Mouse (Mus musculus) liver, adult 2 months (tissue): ENCODE results near the gene Zdhhc5. TPM values are rescaled to one million over a fixed set of nuclear protein-coding genes. Genes with fewer than 3 reads are reported as not detected.

Experiments used
- DNase-seq: peaks from one replicate; pipeline ENCODE4 v3.0.0-alpha.2; 2011; ENCODE audit warnings: low read depth, low spot score; ENCODE audit errors: extremely low read depth
- H3K27ac ChIP-seq: fragments of 200-500 bp; replicated peaks from 2 replicates; pipeline ENCODE4 v1.5.1; 2012; ENCODE audit warnings: low read depth, mild to moderate bottlenecking, control low read depth, inconsistent platforms, low read length; ENCODE audit not compliant: insufficient read depth
- H3K27me3 ChIP-seq: fragments of 200-500 bp; 2 replicates; pipeline ENCODE4 v1.6.1; 2012; ENCODE audit warnings: mild to moderate bottlenecking, moderate library complexity, low read length, inconsistent platforms; ENCODE audit not compliant: control insufficient read depth, insufficient read depth
- H3K36me3 ChIP-seq: fragments of 200-500 bp; 2 replicates; pipeline ENCODE4 v1.6.1; 2012; ENCODE audit warnings: low read length, inconsistent platforms; ENCODE audit not compliant: control insufficient read depth, insufficient read depth
- H3K4me1 ChIP-seq: fragments of 200-500 bp; 2 replicates; pipeline ENCODE4 v1.6.1; 2011; ENCODE audit warnings: low read length; ENCODE audit not compliant: control insufficient read depth, insufficient read depth
- H3K4me3 ChIP-seq: fragments of 200-500 bp; 2 replicates; pipeline ENCODE4 v1.5.1; 2011; ENCODE audit warnings: low read depth, mild to moderate bottlenecking, control low read depth, low read length, moderate library complexity; ENCODE audit not compliant: insufficient read depth
- H3K79me2 ChIP-seq: fragments of 200-500 bp; 2 replicates; pipeline ENCODE4 v1.6.1; 2012; ENCODE audit warnings: inconsistent platforms, mild to moderate bottlenecking, low read length, moderate library complexity; ENCODE audit not compliant: control insufficient read depth, insufficient read depth
- H3K9ac ChIP-seq: fragments of 200-500 bp; 2 replicates; pipeline ENCODE4 v1.6.1; 2012; ENCODE audit warnings: low read depth, mild to moderate bottlenecking, control low read depth, inconsistent platforms, low read length
- CTCF ChIP-seq: fragments of 200-500 bp; IDR thresholded peaks from 2 replicates; pipeline ENCODE4 v1.5.1; 2011; ENCODE audit warnings: low read depth, low read length, control low read depth
- POLR2A ChIP-seq: fragments of 200-500 bp; IDR thresholded peaks from 2 replicates; pipeline ENCODE4 v1.6.1; 2011; ENCODE audit warnings: low read length, control low read depth; ENCODE audit not compliant: insufficient read depth; ENCODE audit errors: extremely low read depth
- WGBS: fragments of 180-500 bp; shearing (Covaris S2); methylation state at CpG from one replicate; pipeline ENCODE4 v1.1.7; 2018; 5-methylcytosine and 5-hydroxymethylcytosine counted together
- polyA plus RNA-seq: library from polyadenylated mRNA; depleted of rRNA; stranded (reverse); fragments of >200 nt; gene quantifications from 2 replicates; pipeline ENCODE4 v1.2.3, GENCODE M21; 2012
- total RNA-seq: library from RNA; depleted of rRNA; stranded (reverse); fragments of >200 nt; gene quantifications from 2 replicates; pipeline ENCODE4 v1.2.3, GENCODE M21; 2014

Gene Zdhhc5
- total and polyA plus RNA-seq, 2 experiments = 21.9 to 36.1 TPM

- Histone ChIP-seq H3K79me2 (peaks cover 18% of the 10 kb centered on the region), H3K4me1 (peaks cover 14% of the 10 kb centered on the region), H3K27me3 (no peaks in the 10 kb centered on the region), H3K36me3 (no peaks in the 10 kb centered on the region), H3K4me3 (peak within 1 kb of the TSS; percentile 67), H3K9ac (peak within 1 kb of the TSS; percentile 95), H3K27ac (peak within 1 kb of the TSS; percentile 92)
- TF ChIP-seq CTCF = no peak
- peak; percentile 74; the same call in 1 of the 2 replicates for TF ChIP-seq POLR2A
- peak; percentile 94 for DNase-seq
- under 1% methylated on average over 15 of the region's 15 CpGs for WGBS
These were observed 64.3 kb downstream of the Zdhhc5 start, which contains the start of gene Ctnnd1 for GRCm38 (mm10) chr2:84650464-84651195. Ctnnd1 (minus strand) TSS chr2:84650765.

DNA sequence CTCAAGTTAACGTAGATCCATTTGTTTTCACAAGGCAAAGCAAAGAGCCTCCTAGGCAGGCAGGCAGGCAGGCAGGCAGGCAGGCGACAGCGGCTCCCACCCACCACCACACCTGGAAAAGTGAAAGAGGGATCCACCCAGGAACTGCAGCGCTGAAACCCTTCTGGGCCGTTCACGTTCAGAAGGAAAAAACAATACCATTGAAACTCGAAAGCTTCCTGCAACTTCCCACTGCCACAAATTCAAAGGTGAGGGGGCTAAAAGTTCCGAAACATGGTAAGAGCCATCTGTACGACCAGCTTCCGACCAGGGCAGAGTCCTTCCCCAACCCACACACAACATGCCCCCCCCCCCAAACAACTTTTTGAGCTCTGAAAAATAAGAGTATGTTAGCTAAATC is 65.3 kb downstream of the Zdhhc5 start:
- WGBS = under 1% methylated on average over 10 of the region's 10 CpGs
- peak; percentile 43 for DNase-seq

DNA sequence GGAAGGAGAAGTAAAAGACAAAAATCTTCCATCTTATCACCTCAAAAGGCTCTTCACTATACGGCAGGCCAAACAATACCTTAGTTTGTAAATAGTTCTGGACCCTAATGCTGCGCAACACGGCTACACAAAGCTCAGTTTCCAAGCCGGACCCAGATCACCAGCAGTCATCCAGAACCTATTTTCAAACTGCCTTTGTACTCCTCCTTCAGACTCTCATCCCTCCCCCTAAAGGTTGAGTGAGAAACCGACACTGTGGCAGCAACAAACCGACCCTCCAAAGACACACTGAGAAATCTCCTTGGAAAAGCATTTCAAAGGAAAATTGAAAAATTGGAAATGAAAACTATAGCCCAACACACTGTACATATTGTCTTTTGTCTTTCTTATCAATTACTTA is 66.6 kb downstream of the Zdhhc5 start:
- TF ChIP-seq CTCF (no peak), POLR2A (no peak)
- H3K4me3 ChIP-seq = peak overlapping the region; percentile 41
- no peak overlapping the region for H3K27ac ChIP-seq
- H3K9ac ChIP-seq = peak overlapping the region; percentile 40
- no peaks in the 10 kb centered on the region; the same call in 1 of the 2 replicates for H3K36me3 ChIP-seq
- H3K27me3 ChIP-seq = no peaks in the 10 kb centered on the region
- H3K4me1 ChIP-seq = peaks cover 20% of the 10 kb centered on the region
- 7% methylated on average over 6 of the region's 6 CpGs for WGBS
- peaks cover 24% of the 10 kb centered on the region for H3K79me2 ChIP-seq
- DNase-seq = no peak

More for the DNA sequence above, 65.3 kb downstream of the Zdhhc5 start:
- TF ChIP-seq CTCF (no peak), POLR2A (no peak)
- Histone ChIP-seq H3K27me3 (no peaks in the 10 kb centered on the region), H3K36me3 (no peaks in the 10 kb centered on the region; the same call in 1 of the 2 replicates), H3K9ac (peak overlapping the region; percentile 95), H3K4me3 (peak overlapping the region; percentile 55), H3K4me1 (peaks cover 14% of the 10 kb centered on the region), H3K27ac (peak overlapping the region; percentile 87), H3K79me2 (peaks cover 18% of the 10 kb centered on the region)

- Histone ChIP-seq H3K27me3 (no peaks in the 10 kb centered on the region), H3K4me1 (peaks cover 26% of the 10 kb centered on the region), H3K9ac (peak overlapping the region; percentile 40; the same call in 1 of the 2 replicates), H3K79me2 (peaks cover 30% of the 10 kb centered on the region), H3K27ac (peak overlapping the region; percentile 37), H3K4me3 (no peak overlapping the region; the same call in 1 of the 2 replicates), H3K36me3 (no peaks in the 10 kb centered on the region; the same call in 1 of the 2 replicates)
- peak; percentile 64 for DNase-seq
- 52% methylated on average over 6 of the region's 6 CpGs for WGBS
- TF ChIP-seq POLR2A (no peak), CTCF (no peak)
These were observed 67.9 kb downstream of the Zdhhc5 start for GRCm38 (mm10) chr2:84647051-84647568.

- Histone ChIP-seq H3K4me3 (no peak overlapping the region), H3K36me3 (peaks cover 2% of the 10 kb centered on the region), H3K27me3 (no peaks in the 10 kb centered on the region), H3K27ac (no peak overlapping the region), H3K4me1 (peaks cover 32% of the 10 kb centered on the region), H3K9ac (no peak overlapping the region), H3K79me2 (peaks cover 39% of the 10 kb centered on the region)
- TF ChIP-seq CTCF (no peak), POLR2A (no peak)
- 47% methylated on average over 1 of the region's 1 CpGs for WGBS
- DNase-seq = no peak
These were observed 68.8 kb downstream of the Zdhhc5 start for GRCm38 (mm10) chr2:84646138-84646537.
